ENCODE assay signal across 10 mouse cellular contexts in the genomic region with DNA sequence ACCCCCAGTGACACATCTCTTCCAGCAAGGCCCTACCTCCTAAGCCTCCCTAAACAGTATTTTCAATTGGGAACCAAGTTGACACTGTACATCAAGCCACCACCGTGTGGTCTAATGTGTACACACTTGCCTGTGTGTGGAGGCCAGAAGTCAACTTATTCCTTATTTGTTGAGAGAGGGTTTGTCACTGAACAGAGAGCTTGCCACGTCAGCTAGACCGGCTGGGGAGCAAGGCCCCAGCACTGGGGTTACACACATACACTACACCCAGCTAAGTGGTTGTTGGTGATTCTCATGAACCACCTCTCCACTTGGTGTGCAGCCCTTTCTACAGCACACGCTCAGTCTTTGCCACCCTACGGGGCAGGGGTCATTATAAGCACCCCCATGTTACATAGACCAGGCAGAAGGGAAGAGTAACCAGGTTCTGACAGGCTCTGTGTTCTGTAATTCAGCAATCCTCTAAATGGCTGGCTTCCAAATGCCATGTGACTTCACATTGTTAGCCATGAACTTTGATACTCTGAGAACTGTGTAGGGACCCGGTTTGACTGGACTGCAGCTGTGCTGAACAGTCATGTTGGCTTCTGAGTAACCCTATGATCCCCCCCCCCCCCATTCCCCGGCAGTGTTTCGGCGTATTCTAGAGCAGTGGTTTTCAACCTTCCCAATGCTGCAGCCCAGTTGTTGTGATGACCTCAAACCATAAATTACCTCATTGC. TPM values are rescaled to one million over a fixed set of nuclear protein-coding genes. Genes with fewer than 3 reads are reported as not detected.
DNase-seq lines count a peak whose midpoint lies in the region; ATAC-seq and TF ChIP-seq lines count a peak whose summit lies in the region.
"Had no signal": no experiment of that assay in that cellular context is flagged by ENCODE, and none has a peak within 500 bp of the region (broad histone marks: within the 10 kb centered on the region; RNA-seq: fewer than 3 reads in every experiment).

No protein-coding gene starts in this region.

- TF ChIP-seq CTCF in kidney, adult 2 months (conservative IDR thresholded peaks at IDR 0.05; ENCODE audit: insufficient read depth, insufficient read length, low read depth, low read length): no peak

- H3K36me3 ChIP-seq in heart, embryonic 12.5 days: peaks cover 4% of the 10 kb centered on the region; the same call in 1 of the 2 replicates
- no peaks in the 10 kb centered on the region for H3K36me3 ChIP-seq in kidney, adult 2 months (ENCODE audit: control insufficient read depth, insufficient read depth, low read length)
- no peaks in the 10 kb centered on the region for H3K36me3 ChIP-seq in liver, embryonic 13.5 days

- ATAC-seq in heart, embryonic 12.5 days (ENCODE audit: insufficient number of reproducible peaks, low FRiP score): no peak
- ATAC-seq in liver, embryonic 13.5 days (ENCODE audit: low read depth): peak; percentile 61
- no peak for ATAC-seq in erythroid progenitor cell, adult 5-6 weeks (replicated peaks; ENCODE audit: low FRiP score, poor library complexity, severe bottlenecking)
- ATAC-seq: forebrain, postnatal 0 days had no signal

- no peak for TF ChIP-seq POLR2A in kidney, adult 2 months (IDR thresholded peaks at IDR 0.05; ENCODE audit: low read depth, low read length)

- H3K4me2 ChIP-seq in heart, embryonic 12.5 days: no peak overlapping the region
- no peak overlapping the region for H3K4me2 ChIP-seq in liver, embryonic 13.5 days
- H3K4me2 ChIP-seq: hindbrain, embryonic 13.5 days had no signal

- peaks cover 44% of the 10 kb centered on the region for H3K4me1 ChIP-seq in heart, embryonic 12.5 days (replicated peaks)
- peaks cover 13% of the 10 kb centered on the region; the same call in 1 of the 2 replicates for H3K4me1 ChIP-seq in kidney, adult 2 months (ENCODE audit: control insufficient read depth, insufficient read depth, low read length)
- peaks cover 26% of the 10 kb centered on the region for H3K4me1 ChIP-seq in liver, embryonic 13.5 days (replicated peaks)
- H3K4me1 ChIP-seq: hindbrain, embryonic 13.5 days had no signal

- WGBS in heart, embryonic 12.5 days: 60% methylated on average over 9 of the region's 9 CpGs
- WGBS in kidney, adult 2 months: 34% methylated on average over 9 of the region's 9 CpGs
- WGBS in liver, embryonic 13.5 days (ENCODE audit: insufficient replicate concordance): 75% methylated on average over 9 of the region's 9 CpGs

- intact Hi-C loops in left cerebral cortex, postnatal 25 days (cut with DNase I): no loop called here

- H3K9ac ChIP-seq in heart, embryonic 12.5 days: no peak overlapping the region
- no peak overlapping the region for H3K9ac ChIP-seq in liver, embryonic 13.5 days
- H3K9ac ChIP-seq: forebrain, postnatal 0 days; hindbrain, embryonic 13.5 days had no signal

- peak overlapping the region; percentile 67 for H3K27ac ChIP-seq in heart, embryonic 12.5 days (ENCODE audit: poor library complexity, severe bottlenecking)
- peak overlapping the region; percentile 81 for H3K27ac ChIP-seq in kidney, adult 2 months (ENCODE audit: insufficient read depth, low read depth, low read length)
- H3K27ac ChIP-seq in liver, embryonic 13.5 days: peak overlapping the region; percentile 80
- H3K27ac ChIP-seq: hindbrain, embryonic 13.5 days had no signal

- H3K27me3 ChIP-seq in heart, embryonic 12.5 days (replicated peaks): no peaks in the 10 kb centered on the region
- H3K27me3 ChIP-seq in kidney, adult 2 months (replicated peaks; ENCODE audit: control insufficient read depth, insufficient read depth, low read length): no peaks in the 10 kb centered on the region
- no peaks in the 10 kb centered on the region for H3K27me3 ChIP-seq in liver, embryonic 13.5 days
- H3K27me3 ChIP-seq: hindbrain, embryonic 13.5 days had no signal

- no peak overlapping the region for H3K4me3 ChIP-seq in heart, embryonic 12.5 days
- no peak overlapping the region for H3K4me3 ChIP-seq in kidney, adult 2 months (ENCODE audit: insufficient read depth, low read depth, low read length)
- no peak overlapping the region for H3K4me3 ChIP-seq in liver, embryonic 13.5 days (replicated peaks)
- H3K4me3 ChIP-seq: hindbrain, embryonic 13.5 days had no signal

- no peaks in the 10 kb centered on the region for H3K9me3 ChIP-seq in heart, embryonic 12.5 days (replicated peaks)
- no peaks in the 10 kb centered on the region for H3K9me3 ChIP-seq in liver, embryonic 13.5 days (replicated peaks)
- H3K9me3 ChIP-seq: hindbrain, embryonic 13.5 days had no signal

- DNase-seq in heart, postnatal 4 days: no peak
- DNase-seq in adrenal gland, postnatal 36 days: peak; percentile 25 to 46
- peak; percentile 96 for DNase-seq in kidney, adult 2 months
- DNase-seq in liver, embryonic 13.5 days: no peak
- no peak for DNase-seq in retina, embryonic 14.5 days (ENCODE audit: low spot score)
- no peak for DNase-seq in left cerebral cortex, postnatal 25 days (ENCODE audit: low spot score in 2 of 2)
- DNase-seq: forebrain, postnatal 0 days had no signal

RNA-seq across cellular contexts. Expression of gene Tmem185b, which starts 15.0 kb away (rescaled TPM):
- polyA plus RNA-seq in heart, embryonic 12.5 days (2016; fragmentation: Nextera tagmentation; extraction: Ambion mirVana): 23.2 and 24.3 TPM in 2 replicates
- 10 to 100 TPM; 20.2 to 20.6 TPM for total RNA-seq in heart, postnatal 4 days (2021)
- 10 to 100 TPM; 28.0 to 28.5 TPM for total RNA-seq in adrenal gland, postnatal 36 days (2021)
- polyA plus RNA-seq in kidney, adult 2 months (2012; rRNA removed): 27.1 and 37.2 TPM in 2 replicates
- polyA plus RNA-seq in liver, embryonic 13.5 days (2015; fragmentation: Nextera tagmentation; extraction: Ambion mirVana): 9.8 and 10.2 TPM in 2 replicates
- 3.6 and 11.3 TPM in 2 replicates for total RNA-seq in erythroid progenitor cell, adult 5-6 weeks (2015; ENCODE audit: low replicate concordance)
- 0.77 and 2.7 TPM in 2 replicates for total RNA-seq in erythroid progenitor cell, adult 5-6 weeks (2017; ENCODE audit: low replicate concordance)
- total RNA-seq in left cerebral cortex, postnatal 25 days (2021): 10 to 100 TPM; 13.9 to 18.5 TPM

RNA-seq across cellular contexts. Expression of gene Ralb, which starts 36.4 kb away (rescaled TPM):
- polyA plus RNA-seq in heart, embryonic 12.5 days (2016; fragmentation: Nextera tagmentation; extraction: Ambion mirVana): 184 and 194 TPM in 2 replicates
- 10 to 100 TPM; 59.2 to 62.2 TPM for total RNA-seq in heart, postnatal 4 days (2021)
- total RNA-seq in adrenal gland, postnatal 36 days (2021): 10 to 100 TPM; 54.5 to 69.6 TPM
- 49.8 and 54.6 TPM in 2 replicates for polyA plus RNA-seq in kidney, adult 2 months (2012; rRNA removed)
- 43.9 and 47.2 TPM in 2 replicates for polyA plus RNA-seq in liver, embryonic 13.5 days (2015; fragmentation: Nextera tagmentation; extraction: Ambion mirVana)
- 4.3 and 10.1 TPM in 2 replicates for total RNA-seq in erythroid progenitor cell, adult 5-6 weeks (2015; ENCODE audit: low replicate concordance)
- 2.2 and 7.1 TPM in 2 replicates for total RNA-seq in erythroid progenitor cell, adult 5-6 weeks (2017; ENCODE audit: low replicate concordance)
- 10 to 100 TPM; 22.7 to 24.0 TPM for total RNA-seq in left cerebral cortex, postnatal 25 days (2021)

Comparison
In these comparisons a context has a peak if more than half of its experiments do, and no peak if none do; other contexts are left out.
1. DNase-seq: peak in adrenal gland, postnatal 36 days (2 of 2) and kidney, adult 2 months (single experiment); none in heart, postnatal 4 days (single experiment), liver, embryonic 13.5 days (single experiment), retina, embryonic 14.5 days (single experiment) and left cerebral cortex, postnatal 25 days (0 of 2).
2. Peak in every context shown above with its lines, with median percentiles within 50 percentile points of each other: H3K27ac ChIP-seq.